Mouse (Mus musculus): Measurements from ENCODE around the gene Kcnq2.

The Kcnq2 gene

DNA sequence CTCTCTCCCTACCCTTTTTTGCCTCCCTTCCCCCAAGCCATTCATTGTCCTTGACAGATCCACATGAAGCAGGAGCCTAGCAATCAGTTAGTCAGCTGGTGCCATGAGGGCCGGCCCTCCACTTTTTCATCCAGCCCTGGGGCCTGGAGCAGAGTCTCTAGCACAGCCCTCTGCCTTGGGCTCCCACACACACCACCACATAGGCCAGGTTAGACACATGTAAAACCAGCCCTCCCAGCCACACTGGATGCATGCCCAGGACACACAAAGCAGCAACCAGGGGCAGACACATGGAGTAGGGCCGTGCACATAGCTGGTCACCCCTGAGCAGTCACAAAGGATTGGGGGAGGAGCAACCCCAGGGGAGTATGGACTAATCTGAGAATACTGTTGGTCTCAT lies 32.9 kb downstream of the Kcnq2 start:
- no peak for DNase-seq (ENCODE audit: low read depth)

DNA sequence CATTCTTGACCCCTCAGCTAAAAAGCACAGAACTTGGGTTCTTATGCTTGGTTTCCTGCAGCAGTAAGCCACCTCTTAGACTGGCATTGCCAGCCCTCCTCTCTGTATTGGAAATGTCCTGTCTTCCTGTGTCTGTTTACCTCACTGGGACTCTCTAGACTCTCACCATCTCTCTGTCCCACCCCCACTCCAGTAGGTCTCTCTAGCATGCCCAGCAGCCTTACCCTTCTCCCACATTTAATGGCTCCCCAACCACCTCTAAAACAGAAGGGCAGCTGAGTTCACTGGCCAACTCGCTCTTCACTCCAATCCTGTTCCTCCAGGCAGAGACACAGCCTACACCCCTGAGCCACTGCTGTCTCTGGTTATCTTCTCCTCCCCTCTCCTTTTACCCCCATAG lies 33.5 kb downstream of the Kcnq2 start:
- DNase-seq (ENCODE audit: low read depth), result no peak

DNA sequence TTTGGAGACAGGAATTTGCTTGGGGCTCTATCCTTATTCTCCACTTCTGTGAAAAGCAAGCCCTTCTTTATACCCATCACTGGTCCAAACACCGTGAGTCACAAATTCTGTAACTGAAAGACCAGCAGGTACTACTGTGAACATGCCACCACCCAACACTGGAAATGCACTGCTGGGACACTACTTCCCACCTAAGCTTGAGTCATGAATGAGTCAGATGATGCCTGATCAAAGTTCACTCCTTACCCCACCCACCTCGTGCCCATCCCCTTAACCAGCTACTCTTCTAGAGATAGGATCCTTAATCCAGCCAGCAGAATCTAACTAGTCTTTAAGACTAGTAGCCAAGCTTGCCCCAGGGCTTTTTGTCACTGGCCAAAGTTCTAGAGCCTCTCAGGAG lies 35.0 kb downstream of the Kcnq2 start:
- DNase-seq (ENCODE audit: low read depth), result no peak

DNA sequence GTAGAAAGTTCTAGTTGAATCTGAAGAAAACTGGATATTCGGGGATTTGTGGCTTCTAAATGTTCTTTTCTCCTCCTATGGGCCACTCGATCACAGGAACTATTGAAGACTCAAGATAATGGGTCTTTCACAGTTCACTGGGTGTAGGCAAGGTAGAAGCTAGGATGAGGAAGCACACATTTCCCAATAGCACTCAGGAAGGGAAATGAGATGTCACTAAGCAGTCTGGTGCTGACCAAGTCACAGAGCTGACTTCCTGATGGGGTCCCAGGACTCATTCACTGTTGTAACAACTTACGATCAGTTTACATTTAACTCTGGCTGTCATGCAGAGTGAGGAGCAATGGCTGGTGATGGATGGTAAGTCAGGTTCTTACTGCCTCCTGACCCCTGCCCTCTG lies 45.0 kb downstream of the Kcnq2 start:
- DNase-seq (ENCODE audit: low read depth), result no peak

DNA sequence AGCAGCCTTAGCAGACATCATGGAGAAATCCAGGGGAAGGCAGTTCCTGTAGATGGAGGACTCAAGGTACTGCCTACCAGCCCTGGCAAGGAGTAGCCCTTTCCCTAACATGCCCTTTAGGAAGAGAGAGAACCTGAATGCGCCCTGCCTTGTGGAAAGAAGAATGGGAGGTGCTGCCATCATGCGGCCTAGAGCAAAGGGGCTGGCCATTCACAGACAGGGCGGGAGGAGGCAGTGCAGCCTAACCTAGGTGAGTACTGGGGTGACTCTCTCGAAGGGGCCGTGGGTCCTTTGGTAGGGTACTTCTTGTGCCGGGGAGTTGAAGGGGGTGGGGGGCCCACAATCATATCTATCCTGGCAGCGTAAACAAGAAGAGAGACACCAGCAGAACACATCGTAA lies 50.1 kb downstream of the Kcnq2 start:
- no peak for DNase-seq (ENCODE audit: low read depth)

DNA sequence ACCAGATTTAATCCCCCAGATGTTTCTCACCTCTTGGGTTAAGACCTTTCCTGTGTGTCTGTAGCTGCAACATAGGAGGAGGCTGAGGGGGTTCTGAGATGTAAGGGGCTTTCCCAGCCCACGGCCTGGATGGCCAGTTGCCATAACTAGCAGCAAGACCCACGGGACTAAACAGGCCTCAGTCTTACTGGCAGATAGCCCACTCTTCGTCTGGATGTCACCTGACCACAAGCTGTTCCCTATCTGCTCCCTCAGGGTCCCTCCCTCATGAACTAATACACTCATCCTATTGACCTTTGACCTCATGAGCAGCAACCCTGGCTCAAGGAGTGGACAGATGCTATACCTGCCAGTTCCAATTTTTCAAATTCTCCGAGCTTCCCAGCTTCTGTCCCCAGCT lies 51.2 kb downstream of the Kcnq2 start:
- DNase-seq (ENCODE audit: low read depth), result no peak

DNA sequence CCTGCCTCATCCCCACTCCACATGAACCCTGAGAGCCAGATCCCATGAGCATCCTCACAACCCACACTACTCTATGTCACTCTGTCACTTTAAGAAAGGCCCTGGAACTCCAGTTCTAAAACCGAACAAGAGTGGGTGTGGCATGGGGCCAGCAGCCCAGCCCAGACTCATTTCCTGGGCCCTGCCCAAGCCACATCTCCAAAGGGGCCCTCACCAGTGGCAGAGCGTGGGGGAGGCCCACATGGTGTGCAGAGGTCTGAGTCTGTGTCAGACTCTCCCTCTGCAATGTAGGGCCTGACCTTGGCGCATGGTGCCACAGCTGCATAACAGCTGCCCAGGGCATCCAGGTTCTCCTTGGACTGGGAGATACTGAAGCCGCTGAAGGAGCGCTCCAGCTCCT lies 54.2 kb downstream of the Kcnq2 start:
- no peak for DNase-seq (ENCODE audit: low read depth)

DNA sequence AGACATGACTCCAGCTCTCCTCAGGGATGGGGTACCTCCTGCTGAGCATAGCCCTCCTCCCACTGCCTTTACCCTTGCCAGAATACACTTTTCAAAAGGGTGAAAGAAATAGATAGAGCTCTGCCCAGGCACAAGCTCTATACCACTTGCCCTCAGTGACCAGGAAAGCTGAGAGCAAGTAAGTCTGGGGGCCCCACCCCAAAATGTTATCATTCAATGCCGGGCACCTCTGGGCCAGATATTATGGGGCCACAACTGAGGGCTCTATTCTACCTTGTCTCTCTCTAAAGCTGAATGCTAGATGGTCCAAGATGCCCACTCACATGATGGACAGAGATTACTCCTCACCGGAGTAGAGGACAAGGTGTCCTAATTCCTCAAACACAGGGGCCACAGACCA lies 55.6 kb downstream of the Kcnq2 start:
- no peak for DNase-seq (ENCODE audit: low read depth)

DNA sequence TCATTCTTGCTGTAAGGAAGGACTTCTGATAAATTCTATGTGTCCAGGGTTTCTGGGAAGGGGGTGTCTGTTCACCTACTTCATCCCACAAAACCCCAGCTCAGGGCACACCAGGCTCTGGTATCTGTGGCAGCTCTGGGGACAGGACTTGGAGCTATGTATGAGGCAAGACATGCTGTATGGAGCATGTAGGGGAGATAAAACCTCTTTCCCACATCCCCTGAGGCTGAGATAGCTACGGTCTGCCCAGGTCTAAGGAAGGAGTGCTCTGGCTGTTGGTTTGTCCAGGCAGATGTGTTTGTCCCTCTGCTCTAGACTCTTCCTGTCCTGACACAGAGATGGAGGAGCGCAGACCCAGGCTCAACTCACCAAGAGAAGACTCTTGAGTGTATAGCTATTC lies 56.2 kb downstream of the Kcnq2 start:
- DNase-seq (ENCODE audit: low read depth), result no peak

DNA sequence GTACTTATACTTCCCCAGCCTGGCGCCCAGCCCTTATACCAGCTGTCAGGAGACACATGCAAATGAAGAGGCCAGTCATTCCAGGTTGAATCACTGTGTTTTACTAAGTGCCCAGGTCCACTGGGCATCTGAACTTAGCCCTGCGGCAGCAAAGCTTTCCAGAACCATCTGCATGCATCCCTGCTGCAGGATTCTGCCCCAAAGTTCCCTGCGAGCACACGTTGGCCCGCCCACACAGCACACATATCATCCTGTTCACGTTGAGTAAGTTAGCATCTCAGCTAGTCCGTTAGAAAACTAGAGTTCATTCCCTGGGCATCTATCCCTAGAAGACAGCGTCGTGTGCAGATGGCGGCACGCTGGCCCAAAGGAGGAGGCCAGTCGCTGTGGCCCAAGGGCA lies 59.6 kb downstream of the Kcnq2 start:
- no peak for DNase-seq (ENCODE audit: low read depth)

DNA sequence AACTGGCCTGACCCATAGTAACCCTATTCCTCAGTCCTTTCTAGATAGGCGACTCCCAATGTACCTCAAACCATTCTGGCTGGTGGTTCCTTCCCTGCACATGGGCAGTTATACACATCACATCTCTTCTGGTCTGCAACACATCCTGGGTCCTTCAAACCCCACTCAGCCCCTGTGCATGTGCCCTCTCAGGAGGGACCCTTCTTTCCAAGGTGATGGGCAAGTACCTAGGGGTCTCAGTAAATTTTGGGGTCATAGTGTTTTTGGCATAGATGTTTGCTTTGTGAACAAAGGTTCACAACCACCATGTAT lies 62.7 kb downstream of the Kcnq2 start:
- DNase-seq (ENCODE audit: low read depth), result no peak

DNA sequence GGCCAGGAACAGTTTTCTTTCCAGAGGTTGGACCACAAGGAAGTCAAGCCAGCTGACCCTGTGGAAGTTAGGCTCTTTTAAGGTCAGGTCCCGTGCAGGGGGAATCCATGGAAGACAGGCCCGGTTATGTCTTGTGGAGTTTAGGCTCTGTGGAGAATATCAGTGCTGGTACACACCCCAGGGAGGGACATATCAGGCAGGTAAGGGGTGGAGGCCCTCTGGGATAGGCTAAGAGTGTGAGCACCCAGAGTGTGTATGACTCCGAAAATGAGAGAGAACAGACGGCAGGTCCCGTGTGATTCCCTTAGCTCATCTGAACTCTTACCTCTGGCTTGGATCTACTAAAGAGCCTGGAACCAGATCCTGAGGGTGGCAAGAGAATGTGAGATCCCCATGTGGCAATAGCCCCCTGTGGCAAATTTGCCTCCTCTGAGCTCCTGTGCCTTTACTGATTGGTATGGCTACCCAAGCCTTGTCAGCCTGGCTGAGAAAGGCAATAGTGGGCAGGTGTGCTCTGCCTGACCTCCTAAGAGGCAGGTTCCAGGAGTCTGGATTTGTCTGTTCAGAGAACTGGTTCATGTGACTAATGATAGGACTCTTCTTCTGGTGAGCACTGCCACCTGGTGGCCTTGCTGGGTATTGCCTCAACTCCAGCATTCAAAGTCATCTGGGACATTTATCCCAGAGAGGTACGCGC lies 63.2 kb downstream of the Kcnq2 start:
- DNase-seq (ENCODE audit: low read depth), result peak; percentile 47

DNA sequence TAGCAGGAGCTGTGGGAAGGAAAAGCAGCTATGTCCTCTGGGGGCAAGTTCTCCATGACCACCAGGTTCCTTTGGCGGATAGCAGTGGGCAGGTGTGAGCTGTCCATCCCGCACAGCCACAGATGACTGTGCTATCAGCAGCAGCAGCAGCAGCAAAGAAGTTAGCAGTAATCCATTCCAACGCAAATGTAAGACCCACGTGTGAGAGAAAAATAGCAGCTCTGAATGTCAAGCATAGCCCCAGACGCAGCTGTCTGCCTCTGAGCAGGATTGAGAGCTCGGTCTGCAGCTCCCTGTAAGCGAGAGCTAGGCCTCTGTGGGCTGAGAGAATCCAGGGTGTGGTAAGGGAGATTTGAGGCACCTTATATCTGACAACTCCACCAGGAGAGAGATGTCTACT lies 65.0 kb downstream of the Kcnq2 start:
- no peak for DNase-seq (ENCODE audit: low read depth)

DNA sequence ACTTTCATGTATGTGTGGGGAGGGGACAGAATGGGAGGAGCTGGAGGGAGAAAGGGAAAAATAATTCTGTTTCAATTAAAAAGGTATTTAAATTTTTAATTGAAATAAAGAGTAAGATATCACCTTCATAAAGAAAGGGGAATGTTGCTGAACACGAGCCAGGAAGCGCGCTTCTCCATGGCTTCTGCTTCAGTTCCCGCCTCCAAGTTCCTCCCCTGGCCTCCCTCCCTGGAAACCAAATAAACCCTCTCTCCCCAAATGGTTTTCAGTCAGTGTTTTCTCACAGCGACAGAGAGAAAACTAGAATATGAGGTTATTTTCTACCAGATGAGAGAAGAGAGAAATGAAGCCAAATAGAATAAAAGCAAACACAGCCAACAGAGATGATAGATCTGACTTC lies 66.6 kb downstream of the Kcnq2 start:
- no peak for DNase-seq (ENCODE audit: low read depth)

DNA sequence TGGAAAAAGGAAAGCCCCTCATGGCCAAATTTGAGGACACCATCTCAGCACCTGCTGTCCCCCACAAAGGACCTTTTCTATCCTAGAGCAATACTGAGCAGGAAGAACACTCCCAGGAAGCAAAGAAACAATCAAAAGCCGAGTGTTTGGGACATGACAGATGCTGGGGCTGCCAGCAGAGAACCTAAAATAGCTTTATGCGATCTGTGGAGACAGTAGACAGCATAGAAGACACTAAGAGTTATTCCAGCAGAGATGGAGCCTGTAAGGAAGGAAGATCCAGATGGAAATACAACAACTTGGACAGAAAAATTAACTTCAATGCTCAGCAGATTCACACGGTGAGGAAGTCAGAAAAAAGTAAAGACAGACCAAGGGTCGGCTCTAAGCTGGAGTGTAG lies 69.3 kb downstream of the Kcnq2 start:
- DNase-seq (ENCODE audit: low read depth), result no peak

DNA sequence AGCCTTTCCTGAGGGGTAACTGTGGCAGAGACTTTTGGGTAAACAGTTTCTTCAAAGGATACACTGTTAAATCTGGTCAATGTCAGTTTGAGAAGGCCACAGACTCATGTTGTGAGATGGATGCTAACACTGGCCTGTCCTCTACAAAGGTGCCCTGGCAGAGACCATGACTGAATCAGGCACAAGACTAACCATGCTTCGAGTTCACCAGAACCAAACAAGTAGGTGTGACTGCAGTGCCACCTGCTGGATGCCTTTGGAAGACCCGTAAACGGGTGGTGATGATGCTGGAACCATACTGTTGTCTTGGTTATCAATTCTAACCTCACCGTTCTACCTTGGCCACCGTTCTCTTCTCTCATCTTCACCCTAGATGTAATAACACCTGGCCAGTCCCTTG lies 75.0 kb downstream of the Kcnq2 start:
- peak; percentile 16 for DNase-seq (ENCODE audit: low read depth)

DNA sequence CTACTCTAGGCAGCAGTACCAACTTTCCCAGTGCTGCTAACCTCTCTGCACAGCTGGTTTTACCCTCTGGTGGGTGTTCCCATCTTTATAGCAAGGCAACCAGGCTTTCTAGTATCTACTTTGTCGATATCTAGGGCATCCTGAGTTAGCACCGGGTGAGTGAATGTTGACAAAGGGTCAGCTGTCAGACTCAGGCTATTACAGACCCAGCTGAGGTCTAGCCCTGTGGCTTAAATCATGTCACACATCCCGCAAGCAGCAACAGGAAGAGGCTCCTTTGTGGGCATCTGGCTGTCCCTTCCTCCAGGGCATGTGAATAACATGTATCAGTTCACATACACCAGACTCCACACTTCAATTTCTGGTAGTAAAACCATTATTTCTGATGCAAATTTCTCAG lies 76.9 kb downstream of the Kcnq2 start:
- DNase-seq (ENCODE audit: low read depth), result no peak

DNA sequence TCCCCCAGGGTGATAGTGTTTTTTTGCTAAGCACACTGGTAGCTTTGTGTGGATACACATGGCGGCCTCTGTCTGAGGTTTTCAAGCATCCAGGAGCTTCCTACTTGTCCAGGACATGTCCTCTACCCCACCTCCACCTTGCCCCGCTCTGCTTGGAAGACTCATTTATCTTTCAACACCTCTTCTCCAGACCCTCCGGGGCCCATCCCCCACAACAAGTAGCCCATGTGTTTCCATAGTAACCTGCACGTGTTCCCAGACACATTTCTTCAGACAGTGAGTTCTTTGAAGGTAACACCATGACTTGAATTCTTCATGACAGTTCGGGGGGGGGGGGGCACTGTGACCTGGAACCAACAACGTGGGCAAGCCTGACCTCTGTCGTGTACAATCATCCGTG lies 77.8 kb downstream of the Kcnq2 start:
- no peak for DNase-seq (ENCODE audit: low read depth)

DNA sequence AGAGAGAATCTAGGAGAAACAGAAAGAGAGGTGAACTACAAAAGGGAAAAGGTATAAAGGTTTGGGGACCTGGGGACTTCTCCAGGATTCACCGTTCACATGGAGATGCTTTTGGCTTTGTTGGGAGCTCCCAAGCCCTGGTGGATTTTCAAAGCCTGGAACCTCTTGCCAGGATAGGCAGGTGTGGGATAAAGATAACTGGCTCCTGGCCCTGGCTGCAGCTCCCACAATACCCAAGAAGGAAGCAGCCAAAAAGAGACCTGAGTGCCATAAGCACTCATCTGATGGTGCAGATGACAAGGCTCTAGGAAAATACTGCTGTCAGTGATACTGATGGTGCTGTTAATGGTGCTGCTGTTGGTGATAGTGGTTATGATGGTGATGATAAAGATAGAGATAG lies 82.9 kb downstream of the Kcnq2 start:
- no peak for DNase-seq (ENCODE audit: low read depth)

DNA sequence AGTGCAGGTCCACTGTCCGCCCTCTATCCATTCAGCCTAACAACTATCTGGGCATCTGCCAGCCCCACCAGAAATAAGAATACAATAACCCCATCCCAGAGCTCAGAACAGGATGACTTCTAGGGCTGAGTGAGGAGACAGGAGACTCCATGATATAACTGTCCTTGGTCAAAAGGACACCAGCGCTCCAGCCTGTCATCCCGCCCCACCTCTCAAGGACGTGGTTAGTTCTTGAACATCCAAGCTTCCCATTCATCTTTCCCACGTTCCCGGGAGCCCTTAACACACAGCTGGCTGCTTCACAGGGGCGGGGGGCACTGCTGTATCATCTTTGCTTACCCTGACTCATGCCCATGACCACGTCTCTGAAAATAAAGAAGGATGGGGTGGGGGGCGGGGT lies 86.1 kb downstream of the Kcnq2 start:
- DNase-seq (ENCODE audit: low read depth), result no peak

DNA sequence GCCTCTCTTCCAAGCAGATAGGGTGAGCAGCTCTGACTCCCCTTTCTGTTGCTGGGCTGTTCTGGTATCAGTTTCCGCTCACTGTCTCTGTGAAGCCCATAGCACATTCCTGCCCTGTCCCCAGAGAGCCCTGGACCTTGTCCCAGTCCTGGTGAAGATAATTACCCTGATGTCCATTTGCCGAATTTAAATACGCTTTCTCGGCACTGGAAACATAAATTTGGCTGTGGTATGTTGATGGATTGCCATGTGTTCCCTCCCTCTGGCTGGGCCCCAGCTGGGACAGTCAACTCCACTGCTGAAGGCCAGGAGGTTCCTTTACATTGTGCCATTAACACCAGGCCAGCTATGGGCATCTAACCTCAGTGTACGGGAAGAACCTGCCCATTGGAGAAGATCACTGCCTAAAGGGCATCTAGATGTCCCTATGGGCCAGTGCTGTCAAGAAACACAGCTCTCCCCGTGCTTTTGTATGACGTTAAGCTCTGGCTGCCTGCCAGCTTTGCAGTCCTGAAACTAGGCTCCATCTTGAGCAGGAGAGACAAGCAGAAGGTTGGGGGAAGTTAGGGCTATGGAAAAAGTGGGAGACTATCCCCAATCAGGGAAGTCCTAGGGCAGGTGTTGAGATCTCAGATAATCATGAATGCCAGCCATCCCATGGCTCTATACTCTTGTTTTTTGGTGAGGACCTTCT lies 86.7 kb downstream of the Kcnq2 start:
- DNase-seq (ENCODE audit: low read depth), result no peak

DNA sequence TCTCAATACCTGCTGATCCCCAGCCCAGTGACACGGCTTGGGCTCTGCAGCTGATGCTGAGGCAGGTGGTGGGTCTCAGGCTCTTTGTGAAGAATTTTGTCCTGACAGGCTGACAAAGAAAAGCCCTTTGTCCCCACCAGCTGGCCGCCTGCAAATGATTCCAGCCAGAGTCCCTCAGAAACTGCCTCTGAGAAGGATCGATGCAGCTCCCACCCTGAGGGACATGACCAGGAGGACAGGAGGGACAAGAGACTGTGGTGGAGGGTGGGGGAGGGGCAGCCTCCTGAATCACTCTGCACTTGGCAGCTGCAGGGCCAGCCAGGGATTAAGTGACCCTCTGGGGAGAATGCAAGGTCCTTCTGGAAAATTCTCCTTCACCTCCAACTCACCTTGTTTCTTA lies 91.1 kb downstream of the Kcnq2 start:
- no peak for DNase-seq (ENCODE audit: low read depth)

DNA sequence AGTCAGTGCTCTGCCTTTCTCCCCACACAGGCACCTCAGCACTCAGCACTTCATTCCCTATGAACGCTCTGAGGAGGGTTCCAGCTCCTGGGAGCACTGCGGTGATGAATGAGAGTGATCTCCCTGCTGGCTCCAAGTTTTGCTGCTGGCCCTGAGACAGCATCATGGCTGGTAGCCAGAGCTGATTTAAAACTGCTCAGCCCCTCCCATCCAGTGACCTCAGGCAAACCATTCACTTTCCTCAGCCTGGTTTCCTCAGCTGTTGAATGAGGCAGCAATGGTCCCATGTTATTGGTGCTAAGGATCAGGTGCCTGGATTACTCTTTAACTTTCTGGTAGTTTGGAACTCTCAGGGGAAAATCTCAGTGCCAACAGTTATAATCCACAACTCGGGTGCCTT lies 91.7 kb downstream of the Kcnq2 start, which contains the start of gene Chrna4:
TSS of gene Chrna4 (minus strand) at position 110 of the 400 bp plus-strand sequence.
- no peak for DNase-seq (ENCODE audit: low read depth)

DNA sequence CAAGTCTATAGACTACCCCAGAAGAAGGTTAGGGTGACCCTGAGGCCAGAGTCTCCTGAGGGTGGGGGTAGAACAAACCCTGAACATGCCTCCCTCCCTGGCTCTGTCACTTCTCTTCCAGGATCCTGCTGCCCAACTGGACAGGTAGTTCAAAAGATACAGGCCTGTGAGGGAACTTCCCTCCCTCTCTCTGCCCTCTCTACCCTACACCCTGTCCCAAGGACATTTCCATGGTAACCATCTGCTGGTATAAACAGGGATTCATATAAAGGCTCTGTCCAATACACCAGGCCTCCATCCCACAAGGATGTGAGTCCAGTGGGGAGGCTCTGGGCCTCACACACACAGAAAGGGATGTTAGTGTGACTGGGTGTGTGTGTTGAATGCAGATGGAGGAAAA lies 92.7 kb downstream of the Kcnq2 start:
- DNase-seq (ENCODE audit: low read depth), result no peak

Data from fibroblast of lung, adult 2 months (primary cell).